Mouse (Mus musculus) testis, adult 2 months (tissue): ENCODE data around the gene Ap1ar. TPM values are rescaled to one million over a fixed set of nuclear protein-coding genes. Genes with fewer than 3 reads are reported as not detected.

Experiments
- H3K27ac ChIP-seq: fragments of 200-500 bp; 2 replicates; pipeline ENCODE4 v1.5.1; 2012; ENCODE audit warnings: low read depth, low read length; ENCODE audit not compliant: control insufficient read depth, insufficient read depth
- H3K27me3 ChIP-seq: fragments of 200-500 bp; 2 replicates; pipeline ENCODE4 v1.6.1; 2012; ENCODE audit warnings: mild to moderate bottlenecking, low read length, moderate library complexity; ENCODE audit not compliant: control insufficient read depth, insufficient read depth
- H3K36me3 ChIP-seq: fragments of 200-500 bp; 2 replicates; pipeline ENCODE4 v1.6.1; 2012; ENCODE audit warnings: mild to moderate bottlenecking, low read length; ENCODE audit not compliant: control insufficient read depth, insufficient read depth
- H3K4me1 ChIP-seq: fragments of 200-500 bp; 2 replicates; pipeline ENCODE4 v1.6.1; 2012; ENCODE audit warnings: low read length; ENCODE audit not compliant: control insufficient read depth, insufficient read depth
- H3K4me3 ChIP-seq: fragments of 200-500 bp; 2 replicates; pipeline ENCODE4 v1.5.1; 2012; ENCODE audit warnings: low read depth, mild to moderate bottlenecking, low read length, moderate library complexity, mixed read lengths; ENCODE audit not compliant: control insufficient read depth
- CTCF ChIP-seq: fragments of 200-500 bp; IDR thresholded peaks from 2 replicates; pipeline ENCODE4 v1.5.1; 2012; ENCODE audit warnings: low read depth, mild to moderate bottlenecking, inconsistent platforms, low read length, moderate library complexity; ENCODE audit not compliant: control insufficient read depth, insufficient read depth, insufficient replicate concordance
- POLR2A ChIP-seq: fragments of 200-500 bp; IDR thresholded peaks from 2 replicates; pipeline ENCODE4 v1.6.1; 2012; ENCODE audit warnings: low read depth, mild to moderate bottlenecking, inconsistent platforms, low read length, moderate library complexity; ENCODE audit not compliant: control insufficient read depth
- polyA plus RNA-seq: library from polyadenylated mRNA; depleted of rRNA; stranded (reverse); fragments of >200 nt; gene quantifications from 2 replicates; pipeline ENCODE4 v1.2.3, GENCODE M21; 2012

Gene Ap1ar
- polyA plus RNA-seq, 1 experiment, result 13.5 TPM

DNA sequence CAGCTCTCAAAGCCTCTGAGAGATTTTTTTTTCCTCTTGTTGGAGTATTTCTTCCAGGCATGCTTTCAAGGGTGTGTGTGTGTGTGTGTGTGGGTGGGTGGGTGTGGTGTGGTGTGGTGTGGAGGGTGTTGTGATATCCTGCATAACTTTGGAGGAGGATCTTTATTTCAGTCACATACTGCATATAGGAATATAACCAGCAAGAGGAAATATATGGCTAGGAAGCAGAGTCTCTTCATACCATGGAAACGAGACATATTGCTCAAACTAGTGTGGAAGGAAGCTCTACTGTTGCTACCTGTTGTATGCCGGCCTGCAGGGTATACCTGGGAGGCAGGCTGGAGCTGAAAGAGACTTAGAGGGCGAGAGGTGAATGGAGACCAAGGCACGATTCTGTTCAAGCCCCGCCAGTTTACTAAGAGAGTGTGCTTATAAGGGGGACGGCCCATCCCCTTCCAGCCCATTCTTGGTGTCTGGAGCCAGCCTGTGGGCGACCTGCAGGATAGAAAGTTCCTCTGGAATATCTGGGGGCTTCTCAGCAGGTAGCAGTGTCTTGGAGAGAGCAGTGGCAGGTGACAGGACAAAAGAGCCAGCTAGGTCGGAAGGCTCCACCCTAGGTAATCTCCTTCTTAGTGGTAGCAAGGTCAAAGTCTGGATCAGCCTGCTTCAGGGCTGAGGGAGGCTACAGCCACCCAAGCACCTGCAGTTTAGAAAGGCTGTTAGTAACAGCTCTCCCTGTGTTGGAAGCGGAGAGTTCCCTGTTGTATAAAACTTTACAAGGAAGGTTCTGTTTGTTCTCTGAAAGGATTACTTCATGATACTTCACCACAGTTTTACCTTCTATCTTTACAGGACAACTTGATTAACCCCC lies 13.7 kb upstream of the Ap1ar start:
- H3K27me3 ChIP-seq, result no peaks in the 10 kb centered on the region
- no peak overlapping the region for H3K4me3 ChIP-seq
- TF ChIP-seq POLR2A (no peak), CTCF (no peak)
- no peaks in the 10 kb centered on the region for H3K4me1 ChIP-seq
- H3K27ac ChIP-seq, result no peak overlapping the region
- no peaks in the 10 kb centered on the region for H3K36me3 ChIP-seq

DNA sequence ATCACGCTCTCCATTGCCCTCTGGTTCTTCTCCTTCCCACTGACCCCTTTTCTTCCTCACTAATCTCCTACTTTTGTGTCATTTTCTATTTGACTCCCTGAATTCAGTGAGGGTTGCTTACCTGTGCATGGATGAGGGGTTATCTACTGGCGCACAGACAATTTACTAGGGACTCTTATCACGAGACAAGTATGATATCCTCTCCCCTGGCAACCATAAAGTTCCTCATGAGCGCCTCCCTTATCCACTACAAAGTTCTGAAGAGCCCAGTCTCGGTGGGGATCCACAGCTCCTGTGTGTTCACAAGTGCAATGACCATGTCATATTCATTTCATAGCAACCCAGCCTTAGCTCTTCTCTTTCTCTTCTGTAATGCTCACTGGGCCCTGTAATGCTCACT lies 12.6 kb upstream of the Ap1ar start:
- Histone ChIP-seq H3K27me3 (no peaks in the 10 kb centered on the region), H3K36me3 (no peaks in the 10 kb centered on the region), H3K4me3 (no peak overlapping the region), H3K27ac (no peak overlapping the region), H3K4me1 (no peaks in the 10 kb centered on the region)
- TF ChIP-seq CTCF (no peak), POLR2A (no peak)

DNA sequence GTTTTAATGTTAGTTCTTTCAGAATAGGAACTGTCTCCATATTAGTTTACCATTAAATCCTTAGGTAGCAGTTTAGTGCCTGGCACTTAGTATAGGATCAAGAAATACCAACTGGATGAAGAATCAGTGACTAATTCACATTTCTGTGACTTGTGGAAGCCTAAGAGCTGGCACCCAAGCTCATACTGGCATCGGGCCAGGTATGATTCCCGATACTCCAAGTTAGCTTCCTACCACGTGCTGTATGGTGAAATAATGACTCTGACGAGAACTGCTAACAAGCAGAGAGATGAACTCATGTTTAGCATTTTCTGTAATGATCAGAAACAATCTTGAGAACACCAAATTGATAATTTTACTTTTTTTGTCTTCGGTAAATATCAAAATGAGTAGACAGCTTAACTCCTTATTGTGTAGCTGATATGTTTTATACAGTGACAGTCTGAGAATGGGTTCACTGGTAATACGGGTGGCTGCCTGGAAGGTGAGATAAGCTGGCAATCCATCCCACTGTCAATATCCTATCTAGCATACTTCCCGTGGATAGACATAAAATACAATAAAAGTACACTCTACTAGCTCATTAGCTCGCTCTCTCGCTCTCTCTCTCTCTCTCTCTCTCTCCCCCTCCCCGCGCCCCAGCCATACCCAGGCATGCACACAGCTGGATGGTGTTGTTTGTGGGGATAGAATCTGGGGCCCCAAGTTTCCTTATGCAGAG lies 10.9 kb upstream of the Ap1ar start:
- H3K27ac ChIP-seq, result no peak overlapping the region
- no peaks in the 10 kb centered on the region for H3K27me3 ChIP-seq
- H3K4me3 ChIP-seq, result no peak overlapping the region
- no peaks in the 10 kb centered on the region for H3K4me1 ChIP-seq
- H3K36me3 ChIP-seq, result no peaks in the 10 kb centered on the region
- TF ChIP-seq CTCF (no peak), POLR2A (no peak)

DNA sequence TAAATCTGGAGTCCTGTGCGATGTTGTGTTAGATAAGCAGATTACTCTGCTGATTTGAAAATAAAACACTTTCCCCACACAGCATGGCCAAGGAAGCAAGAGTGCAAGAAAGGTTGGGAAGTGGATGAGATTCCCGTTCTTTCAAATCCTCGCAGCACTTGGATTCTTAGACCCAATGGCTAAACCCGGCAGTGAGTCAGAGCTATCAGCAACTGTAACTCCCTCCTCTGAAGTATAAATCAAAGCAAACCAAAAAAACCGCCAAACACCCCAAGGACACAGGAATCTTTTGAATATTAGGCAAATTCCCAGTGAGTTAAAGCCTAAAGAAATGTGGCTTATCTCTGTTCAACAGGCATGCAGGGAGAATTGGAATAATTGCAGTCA lies 6.6 kb upstream of the Ap1ar start:
- TF ChIP-seq POLR2A, result no peak
- TF ChIP-seq CTCF, result no peak
- H3K4me3 ChIP-seq, result no peak overlapping the region

DNA sequence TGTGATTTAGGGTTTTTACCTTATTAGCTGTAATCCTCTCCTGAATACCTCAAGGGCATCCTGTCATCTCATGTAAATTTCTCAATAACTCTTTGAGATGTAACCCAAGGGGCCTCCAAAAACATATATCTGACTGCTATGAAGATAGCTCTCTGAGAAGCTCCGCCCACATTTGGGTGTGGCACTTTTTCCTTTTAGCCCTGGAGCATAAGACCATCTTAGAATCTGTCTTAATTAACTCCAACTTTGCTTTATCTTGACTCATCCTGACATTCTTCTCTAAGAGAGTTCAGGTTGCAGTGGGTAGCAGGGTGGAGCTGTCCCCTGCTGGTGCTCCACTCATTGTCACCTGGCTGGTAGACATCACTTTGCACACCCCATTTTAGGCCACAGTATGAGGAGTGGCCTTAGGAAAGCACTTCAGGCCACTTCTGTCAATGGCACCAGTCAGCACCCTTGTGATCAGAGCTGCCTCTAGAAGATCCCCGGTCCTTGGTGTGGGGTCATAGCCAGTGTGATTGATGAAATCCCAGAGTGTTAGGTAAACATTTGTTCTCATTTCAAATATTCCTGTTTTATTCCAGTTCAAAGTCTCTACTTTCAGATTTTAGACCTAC lies 6.1 kb upstream of the Ap1ar start:
- H3K4me1 ChIP-seq, result no peaks in the 10 kb centered on the region
- no peak overlapping the region for H3K4me3 ChIP-seq
- H3K27ac ChIP-seq, result no peak overlapping the region
- no peaks in the 10 kb centered on the region for H3K27me3 ChIP-seq
- H3K36me3 ChIP-seq, result no peaks in the 10 kb centered on the region
- TF ChIP-seq CTCF (no peak), POLR2A (no peak)

More for the DNA sequence above, 6.6 kb upstream of the Ap1ar start:
- H3K4me1 ChIP-seq, result no peaks in the 10 kb centered on the region
- H3K27me3 ChIP-seq, result no peaks in the 10 kb centered on the region
- no peaks in the 10 kb centered on the region for H3K36me3 ChIP-seq
- no peak overlapping the region for H3K27ac ChIP-seq

DNA sequence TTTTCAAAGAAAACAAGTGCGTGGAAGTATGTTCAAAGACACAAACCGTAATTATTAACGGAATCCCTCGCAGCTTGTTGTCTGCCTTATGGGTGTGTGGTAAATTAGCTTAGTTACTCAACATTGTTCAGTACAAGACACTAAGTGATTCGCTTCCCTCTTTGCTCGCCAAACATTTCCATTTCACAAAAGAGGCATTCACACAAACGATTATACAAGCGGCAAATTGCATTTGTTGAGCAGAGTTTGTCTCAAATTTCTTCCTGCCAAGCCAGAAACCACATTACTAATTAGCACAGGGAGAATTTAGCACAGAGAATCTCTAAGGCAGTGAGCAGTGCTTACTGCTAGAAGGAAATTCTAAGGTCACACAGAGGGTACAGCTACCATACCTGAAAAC lies 4.6 kb upstream of the Ap1ar start:
- TF ChIP-seq CTCF (no peak), POLR2A (no peak)
- no peaks in the 10 kb centered on the region for H3K36me3 ChIP-seq
- H3K27ac ChIP-seq, result no peak overlapping the region
- no peaks in the 10 kb centered on the region for H3K27me3 ChIP-seq
- H3K4me1 ChIP-seq, result no peaks in the 10 kb centered on the region
- no peak overlapping the region for H3K4me3 ChIP-seq
